Mouse (Mus musculus): ENCODE results near the gene Msmp.

The Msmp gene

DNA sequence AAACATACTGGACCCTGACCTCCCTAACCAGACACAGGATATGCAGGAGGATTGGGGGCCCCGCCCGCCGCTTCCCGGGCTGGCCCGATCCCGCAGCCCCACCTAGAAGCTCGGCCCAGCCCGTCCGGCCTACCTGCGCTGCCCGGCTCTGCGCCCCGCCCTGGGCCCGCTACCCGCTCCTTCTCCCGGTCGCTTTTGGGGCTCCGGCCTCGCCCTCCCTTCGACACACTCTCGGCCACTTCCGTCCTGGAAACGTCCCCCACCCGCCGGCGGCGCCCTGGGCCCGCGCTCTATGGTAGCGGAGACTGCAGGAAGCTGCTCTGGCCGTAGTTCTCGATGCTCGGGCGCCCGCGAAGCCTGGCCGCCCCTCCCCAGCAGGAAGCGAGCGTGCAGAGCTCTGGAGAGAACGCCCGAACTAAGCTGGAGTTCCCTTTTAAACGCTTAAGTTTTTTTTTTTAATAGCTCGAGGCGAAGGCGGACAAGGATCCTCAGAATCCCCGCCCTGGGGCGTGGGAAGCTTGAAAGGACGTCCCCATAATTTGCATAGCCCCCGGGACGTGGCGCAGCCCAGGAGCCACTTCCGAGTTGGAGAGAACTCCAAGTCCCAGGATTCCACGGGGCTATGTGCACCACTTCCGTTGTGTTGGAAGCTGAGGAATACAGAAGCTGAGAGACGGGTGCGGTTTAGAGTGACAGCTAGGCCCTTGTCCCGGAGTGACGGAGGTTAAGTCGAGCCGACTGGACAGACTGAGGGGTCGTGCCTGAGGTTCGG, 22.1 kb downstream of the Msmp start, which contains the start of the genes Creb3 and Tln1:
TSS of gene Creb3 (plus strand) at position 336 of the 772 bp plus-strand sequence.
TSS of gene Tln1 (minus strand) at position 695 of the 772 bp plus-strand sequence.
- WGBS = under 1% methylated on average over 62 of the region's 62 CpGs

DNA sequence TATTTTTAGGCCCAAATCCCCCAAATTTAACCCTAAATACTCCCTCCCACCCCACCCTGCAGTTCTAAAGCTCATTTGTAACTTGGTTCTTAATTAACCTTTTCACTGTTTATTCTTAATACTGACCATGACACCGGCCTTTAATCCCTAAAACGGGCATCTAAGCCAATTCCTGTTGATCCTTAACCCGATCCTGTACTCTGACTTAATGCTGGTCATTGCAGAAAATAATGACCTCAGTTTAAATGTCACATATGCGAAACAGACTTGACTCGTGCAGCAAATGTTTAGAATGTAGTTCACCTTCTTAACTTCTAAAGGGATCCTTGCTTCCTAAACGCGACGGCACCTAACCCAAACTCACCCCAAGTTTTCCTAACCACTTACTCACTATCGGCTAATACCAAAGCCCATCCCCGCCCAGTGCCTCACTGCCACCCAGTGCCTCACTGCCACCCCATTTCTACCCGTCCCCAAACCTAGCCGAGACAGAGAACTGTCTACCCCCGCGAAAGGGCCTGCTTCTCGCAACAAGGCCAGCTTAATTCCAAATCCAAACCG, 22.8 kb downstream of the Msmp start:
- WGBS = 1% methylated on average over 16 of the region's 16 CpGs

DNA sequence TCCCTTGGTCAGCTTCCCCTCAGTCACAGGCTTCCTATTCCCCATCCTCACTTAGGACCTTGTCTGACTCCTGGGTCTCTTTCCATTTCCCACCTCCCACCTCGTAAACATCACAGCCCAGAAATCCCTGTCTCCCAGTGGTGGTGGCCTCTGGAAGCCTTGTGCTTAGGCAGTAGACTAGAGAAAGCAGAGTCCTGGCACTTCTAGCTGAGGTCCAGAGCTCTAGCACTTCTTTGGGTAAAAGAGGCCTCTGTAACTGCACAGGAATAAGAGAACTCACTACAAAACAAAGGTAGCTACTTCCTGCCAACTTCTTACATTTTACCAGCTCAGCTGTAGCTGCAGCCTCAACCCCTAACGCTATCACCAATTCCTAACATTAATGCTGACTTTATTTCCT, 23.3 kb downstream of the Msmp start:
- 22% methylated on average over 2 of the region's 2 CpGs for WGBS

DNA sequence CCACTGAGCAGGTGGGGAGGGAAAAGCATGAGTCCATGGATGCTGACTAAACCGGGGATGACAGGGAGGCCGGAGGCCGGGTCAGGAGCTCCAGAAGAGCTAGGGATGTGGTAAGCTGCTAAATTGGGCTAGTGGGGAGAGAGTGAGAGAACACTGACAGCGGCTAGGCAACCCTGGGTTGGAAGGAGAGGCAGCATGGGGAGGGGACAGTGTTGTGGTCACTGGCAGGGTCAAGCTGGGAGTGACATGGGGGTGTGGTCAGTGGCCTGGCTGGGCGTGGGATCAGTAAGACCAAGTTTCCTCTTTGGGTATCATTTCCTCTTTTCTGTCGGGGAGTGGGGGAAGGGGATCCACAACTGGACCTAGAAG, 24.1 kb downstream of the Msmp start:
- 51% methylated on average over 6 of the region's 6 CpGs for WGBS

DNA sequence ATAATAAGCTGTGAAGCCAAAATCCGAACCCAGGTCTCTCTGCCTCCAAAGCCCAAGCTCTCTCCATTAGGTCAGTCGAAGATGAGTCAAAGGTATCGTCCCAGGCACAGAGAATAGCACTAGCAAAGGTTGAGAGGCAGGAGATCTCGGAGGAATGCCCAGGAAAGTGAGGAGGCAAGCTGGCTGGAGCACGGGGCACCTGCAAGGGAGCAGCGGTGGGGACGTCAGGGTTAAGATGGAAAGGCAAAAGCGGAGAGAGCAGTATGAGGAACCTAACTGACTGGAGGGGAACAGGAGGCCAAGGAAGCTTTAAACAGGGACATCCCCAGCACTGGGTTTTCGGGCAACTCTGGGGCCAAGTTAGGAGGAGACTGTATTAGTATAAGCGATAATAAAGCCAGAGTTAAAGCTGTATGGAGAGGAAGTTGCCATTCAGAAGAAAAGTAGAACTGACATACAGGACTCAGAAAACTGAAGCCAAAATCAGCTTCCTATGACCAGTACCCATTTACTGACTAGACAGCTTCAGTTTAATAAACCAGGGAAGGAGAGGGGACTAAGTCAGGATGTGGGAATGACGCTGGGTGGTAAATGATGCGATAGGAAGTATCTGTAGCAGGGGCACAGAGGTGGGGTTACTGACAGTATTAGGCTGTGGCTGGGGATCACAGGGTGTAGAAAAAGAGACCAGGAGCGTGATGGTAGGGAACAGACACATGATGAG, 24.6 kb downstream of the Msmp start:
- whole genome bisulfite sequencing = 77% methylated on average over 13 of the region's 13 CpGs

DNA sequence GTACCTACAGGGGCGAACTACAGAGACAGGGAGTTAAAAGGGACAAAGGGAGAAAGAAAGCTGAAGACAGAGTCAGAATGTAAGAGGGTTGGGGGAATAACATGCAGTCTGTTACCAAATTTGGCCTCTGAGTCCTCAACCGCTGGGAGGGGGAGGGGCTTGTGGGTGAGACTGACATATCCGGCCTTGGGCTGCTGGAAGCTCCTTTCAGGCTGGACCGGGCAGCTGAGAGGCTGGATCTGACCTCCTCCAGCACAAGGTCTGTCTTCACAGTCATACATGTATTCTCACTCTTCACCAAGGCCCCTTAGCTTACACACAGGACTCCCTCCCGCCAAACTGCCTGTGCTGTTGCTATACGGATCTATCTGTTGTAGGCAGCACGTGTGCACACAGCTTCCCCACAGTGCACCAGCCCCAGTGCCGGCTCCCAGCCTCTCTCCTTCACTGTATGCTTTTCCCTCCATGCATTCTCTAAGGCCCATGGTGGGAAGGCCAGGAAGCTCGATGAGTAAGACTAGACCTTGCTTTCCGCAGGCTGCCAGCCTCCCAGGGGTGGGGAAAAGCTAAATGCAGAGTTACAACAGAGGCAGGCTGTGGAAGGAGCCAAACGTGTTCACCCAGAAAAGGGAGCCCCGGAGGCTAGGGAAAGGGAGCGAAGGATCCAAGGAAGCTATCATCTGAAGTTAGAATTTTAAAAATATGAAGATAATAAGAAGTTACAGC, 25.5 kb downstream of the Msmp start:
- WGBS = 25% methylated on average over 13 of the region's 13 CpGs

DNA sequence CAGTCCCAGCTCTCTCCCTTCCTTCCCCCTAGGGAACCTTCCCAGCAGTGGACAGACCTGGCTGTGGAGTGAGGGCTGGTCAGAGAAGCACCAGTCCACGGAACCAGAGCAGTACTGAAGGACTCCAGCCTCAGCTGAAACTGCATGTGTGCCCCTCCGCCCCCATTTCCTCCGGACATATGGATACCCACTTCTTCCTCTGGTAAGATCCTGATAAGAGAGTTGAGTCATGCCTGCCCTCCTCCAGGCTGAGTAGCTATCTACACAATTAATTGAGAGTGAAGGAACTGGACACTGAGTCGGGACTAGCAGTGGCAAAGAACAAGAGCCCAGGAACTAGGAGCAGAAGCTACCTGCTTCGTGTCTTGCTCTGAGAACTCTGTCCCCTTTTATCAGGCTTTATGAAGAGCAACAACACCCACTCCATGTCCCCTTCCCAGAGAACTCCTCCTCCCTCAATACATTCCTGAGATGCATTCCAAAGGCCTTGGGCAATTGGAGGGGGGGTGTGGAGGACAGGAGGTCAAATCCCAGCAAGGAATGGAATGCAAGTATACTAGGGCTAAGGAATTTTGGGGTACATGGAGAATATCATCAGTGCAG, 26.2 kb downstream of the Msmp start:
- 62% methylated on average over 5 of the region's 5 CpGs for WGBS

DNA sequence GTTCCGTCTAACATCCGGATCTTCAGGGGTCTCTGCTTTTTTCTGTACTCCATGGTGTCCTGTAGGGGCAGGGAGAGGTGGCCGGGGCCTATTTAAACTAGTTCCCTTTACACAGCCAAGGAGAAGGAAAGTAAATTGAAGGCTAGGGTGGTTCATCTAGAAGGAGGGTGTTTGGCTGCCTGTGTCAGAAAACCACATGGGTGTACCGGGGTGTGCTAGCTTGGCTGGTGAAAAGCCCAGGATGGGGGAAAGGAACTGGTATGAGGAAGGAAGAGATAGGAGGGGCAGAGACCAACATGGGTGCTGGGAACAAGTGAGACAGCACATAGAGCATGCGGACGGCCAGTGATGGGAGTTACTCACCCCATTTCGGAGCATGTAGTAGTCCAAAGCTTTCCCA, 28.4 kb downstream of the Msmp start:
- 91% methylated on average over 7 of the region's 7 CpGs for WGBS

DNA sequence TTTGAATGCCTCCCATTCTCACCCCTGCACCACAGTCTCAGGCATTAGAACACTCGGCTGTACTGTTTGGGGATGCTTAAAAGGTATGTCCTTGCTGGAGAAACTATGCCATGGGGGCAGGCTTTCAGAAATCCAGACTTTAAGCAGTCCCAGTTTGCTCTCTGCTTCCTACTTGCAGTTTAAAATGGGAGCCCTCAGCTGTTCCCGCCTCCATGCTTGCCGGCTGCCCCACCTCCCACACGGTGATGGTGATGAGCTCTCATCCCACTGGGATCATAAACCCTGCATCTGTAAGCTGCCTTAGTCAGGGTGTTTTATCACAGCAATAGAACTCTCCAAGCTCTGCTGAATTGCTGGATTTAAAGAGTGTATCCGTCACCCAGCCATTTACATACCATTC, 31.9 kb downstream of the Msmp start:
- 60% methylated on average over 5 of the region's 5 CpGs for WGBS

DNA sequence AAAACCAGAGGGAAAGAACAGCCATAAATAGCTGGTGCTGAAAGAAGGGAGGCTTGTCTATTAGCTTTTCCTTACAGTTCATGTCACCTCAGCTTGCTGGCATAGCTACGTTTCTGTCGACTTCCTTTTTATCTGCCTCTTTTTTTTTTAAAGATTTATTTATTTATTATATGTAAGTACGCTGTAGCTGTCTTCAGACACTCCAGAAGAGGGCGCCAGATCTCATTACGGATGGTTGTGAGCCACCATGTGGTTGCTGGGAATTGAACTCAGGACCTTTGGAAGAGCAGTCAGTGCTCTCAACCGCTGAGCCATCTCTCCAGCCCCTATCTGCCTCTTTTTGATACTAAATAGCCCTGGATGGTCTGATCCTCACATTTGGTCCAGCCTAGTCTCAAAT, 32.4 kb downstream of the Msmp start:
- WGBS = 79% methylated on average over 6 of the region's 6 CpGs

DNA sequence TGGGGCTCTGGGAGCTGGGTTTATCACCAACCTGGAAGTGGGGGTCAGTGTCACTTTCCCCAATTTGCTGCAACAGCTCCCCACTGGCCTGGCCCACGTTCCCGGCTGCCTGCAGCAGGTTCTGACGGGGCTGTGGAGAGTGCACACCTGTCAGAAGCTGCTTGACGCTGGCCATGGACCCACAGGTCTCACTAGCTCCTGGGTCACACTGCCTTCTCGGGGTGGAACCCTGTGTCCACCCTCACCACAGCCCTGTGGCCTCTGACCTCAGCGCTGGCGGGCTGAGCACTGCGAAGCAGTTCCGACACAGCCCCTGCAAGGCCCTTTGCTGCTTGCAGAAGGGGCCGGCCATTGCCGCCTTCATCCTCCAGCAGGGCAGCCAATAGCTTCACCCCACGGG, 35.2 kb downstream of the Msmp start:
- 93% methylated on average over 12 of the region's 12 CpGs for WGBS

DNA sequence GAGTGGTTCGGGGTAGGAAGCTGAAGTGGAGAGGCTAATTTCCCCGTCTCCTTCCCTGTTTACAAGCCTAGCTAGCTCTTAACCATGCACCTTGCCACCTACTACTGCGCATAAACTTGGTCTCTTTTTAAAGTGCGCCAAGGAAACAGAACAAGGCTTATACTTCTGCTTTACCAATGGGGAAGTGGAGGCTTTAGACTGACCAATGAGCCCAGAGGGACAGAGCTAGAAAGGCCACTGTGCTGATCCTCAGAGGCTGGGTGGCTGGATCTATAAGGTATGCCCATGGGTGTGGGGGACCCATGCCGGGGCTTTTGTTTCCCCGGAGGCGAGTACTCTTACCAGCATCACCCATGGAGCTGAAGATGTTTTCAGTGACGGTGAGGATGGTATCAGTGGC, 37.1 kb downstream of the Msmp start:
- 90% methylated on average over 8 of the region's 8 CpGs for WGBS

DNA sequence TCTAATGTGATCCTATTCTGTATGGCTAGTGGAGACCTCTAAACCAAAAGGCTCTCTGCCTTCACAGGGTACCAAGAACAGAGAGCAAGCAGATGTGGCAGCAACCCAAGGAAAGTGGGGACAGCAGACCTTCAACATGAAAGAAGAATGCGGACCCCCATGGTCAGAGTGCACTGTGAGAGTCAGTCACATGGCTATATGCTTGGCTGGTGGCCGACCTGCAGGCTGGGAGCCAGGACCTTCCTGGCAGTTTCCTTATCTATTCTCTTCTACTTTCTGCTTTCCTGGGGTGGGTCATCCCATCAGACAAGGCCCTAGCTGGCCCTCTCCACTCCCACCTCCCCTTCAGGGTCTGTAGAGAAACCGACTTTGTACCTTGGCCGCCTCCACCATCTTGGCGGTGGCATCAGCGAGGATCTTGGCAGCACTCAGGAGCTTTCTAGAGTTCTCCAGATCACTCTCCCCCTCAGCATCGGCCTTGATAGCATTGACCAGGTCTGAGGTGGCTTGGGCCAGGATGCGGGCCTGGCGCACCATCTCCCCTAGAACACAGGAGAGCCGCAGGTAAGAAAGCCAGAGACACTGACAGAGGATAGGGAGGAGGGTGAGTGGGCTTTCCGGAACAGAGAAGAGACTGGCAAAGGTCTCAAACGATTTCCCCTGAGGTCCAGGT, 37.8 kb downstream of the Msmp start:
- 81% methylated on average over 12 of the region's 12 CpGs for WGBS

DNA sequence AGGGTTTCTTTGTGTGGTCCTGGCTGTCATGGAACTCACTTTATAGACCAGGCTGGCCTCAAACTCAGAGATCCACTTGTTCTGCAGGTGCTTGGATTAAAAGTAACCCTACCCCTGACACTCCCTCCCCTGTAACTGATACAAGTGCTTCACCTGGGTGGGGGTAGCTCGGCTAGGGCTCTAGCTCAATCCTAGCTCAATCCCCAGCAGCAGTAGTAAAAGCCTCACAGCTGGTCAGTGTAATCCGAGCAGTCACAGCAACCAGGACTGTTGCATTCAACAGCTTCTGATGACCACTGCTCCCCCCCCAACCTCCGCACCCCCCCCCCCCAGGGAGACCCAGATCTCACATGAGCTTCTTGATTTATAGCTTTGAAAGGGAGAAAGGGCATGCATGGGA, 42.2 kb downstream of the Msmp start:
- WGBS = 84% methylated on average over 3 of the region's 3 CpGs

DNA sequence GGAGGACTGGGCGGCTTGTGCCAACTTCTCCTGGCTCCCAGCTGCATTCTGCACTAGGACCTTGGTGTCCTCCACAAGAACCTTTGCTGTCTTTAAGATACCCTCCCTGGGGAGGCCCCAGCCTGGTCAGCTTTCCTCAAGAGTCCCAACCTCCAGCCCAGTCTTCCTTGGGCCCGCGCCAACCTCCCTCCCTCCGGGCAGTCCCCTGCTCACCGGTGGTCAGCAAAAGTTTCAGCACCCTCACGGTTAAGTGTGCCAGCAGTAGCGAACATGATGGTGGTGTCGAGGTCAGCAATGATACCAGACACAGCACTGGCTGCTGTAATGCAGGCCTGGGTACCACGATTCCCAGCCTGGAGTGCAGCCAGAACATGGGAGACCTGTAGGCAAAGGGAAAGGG, 48.3 kb downstream of the Msmp start:
- WGBS = 89% methylated on average over 9 of the region's 9 CpGs

DNA sequence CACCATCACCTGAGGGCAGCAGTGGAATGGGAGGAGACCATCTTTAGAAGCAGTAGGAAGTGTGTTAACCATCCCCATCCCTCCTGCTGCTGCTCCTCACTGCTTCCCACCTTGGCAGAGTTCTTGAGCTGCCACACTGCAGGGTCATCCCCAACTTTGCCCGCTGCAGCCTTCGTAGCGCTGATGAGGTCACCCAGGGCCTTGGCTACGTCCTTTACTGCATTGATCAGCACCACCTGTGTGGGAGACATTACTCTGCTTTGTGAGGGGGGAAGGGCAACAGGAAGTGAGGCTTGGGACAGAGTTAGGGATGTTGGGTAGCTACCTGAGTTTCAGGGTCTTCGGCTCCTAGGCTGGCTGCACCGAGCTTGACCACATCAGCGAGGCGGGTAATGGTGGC, 48.7 kb downstream of the Msmp start:
- WGBS = 91% methylated on average over 8 of the region's 8 CpGs

DNA sequence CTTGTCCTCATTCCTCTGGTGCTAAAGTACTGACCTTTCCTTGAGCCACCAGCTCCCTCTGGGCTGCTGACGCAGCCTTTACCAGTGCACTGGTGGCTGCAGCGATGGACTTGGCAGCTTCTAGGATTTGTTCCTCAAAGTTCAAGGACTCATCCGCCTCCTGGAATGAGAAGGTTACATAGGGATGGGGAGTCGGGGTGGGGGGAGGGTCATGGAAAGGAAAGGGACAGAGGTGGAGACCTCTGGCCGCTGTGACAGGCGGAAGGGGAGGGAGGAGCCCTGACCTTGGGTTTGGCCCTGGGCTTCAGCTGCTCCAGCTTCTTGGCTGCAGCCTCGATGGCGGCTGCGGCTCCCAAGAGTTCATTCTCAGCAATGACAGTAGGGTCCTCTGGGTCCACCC, 51.0 kb downstream of the Msmp start:
- 85% methylated on average over 9 of the region's 9 CpGs for WGBS

Data from cerebral cortex, adult 2 months (tissue).